Mouse (Mus musculus): ENCODE measurements around the gene Yif1a. TPM values are rescaled to one million over a fixed set of nuclear protein-coding genes. Genes with fewer than 3 reads are reported as not detected.

Gene Yif1a
- polyA plus RNA-seq, 3 experiments from 2014 or later, result 45.7 to 65.4 (median 46.2) TPM

DNA sequence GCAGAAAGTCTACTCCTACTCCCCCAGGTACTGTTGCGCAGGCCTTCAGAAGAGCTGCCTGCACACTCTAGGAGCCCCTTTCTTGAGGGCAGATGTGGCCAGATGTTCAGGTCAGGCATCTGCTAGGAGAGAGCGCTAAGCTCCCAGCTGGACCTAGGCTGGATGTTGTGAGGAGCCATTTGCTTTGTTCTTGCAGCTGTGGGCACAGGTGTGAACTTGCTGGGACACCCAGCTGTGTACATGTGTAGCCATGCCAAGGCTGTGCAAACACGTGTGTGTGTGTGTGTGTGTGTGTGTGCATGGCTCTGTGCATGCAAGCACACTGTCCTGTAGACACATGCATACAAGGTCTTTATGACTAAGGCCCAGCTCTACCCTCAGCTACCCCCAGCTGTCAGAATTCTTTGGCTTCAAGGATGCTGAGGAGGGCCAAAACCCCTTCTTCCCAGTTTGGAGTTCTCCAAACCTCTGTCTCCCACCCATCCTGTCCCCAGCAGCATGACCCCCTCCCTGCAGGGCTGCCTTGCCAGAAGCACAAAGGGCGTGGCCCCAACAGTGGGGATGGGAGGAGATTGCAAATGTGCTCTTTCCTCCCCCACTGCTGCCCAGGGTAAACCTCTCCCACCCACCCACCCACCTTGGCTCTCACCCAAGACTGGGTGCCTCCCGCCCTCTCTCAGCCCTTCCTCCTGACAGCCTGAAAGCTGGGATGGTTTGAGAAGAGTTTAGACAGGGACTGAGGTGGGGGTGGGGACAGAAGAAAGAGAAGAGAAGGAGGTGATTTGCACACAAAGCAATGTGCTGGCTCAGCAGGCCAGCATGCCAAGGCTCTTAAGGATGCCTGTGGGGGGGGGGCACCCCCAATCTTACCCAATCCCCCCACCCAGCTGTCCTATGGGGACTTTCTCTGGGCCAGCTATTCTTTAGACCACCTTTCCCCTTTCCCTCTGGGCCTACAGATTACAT lies 27.7 kb upstream of the Yif1a start:
- no peak for ATAC-seq

DNA sequence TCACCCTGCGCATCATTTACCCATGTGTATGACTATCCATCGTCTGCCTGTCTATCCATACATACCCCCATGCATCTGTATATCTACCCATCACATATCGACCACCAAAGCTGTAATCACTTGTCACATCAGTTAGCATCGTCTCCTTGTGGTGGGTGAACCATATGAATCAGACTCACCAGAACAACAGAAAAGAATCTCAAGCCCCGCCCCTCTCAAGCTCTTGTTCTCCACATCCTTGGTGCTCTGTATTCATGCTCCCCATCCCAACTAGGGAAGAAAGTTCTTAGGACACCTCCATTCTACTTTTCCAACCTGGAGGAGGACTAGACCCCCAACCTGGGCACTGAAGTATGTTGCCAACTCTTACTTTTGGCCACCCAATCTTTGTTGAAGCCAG lies 26.3 kb upstream of the Yif1a start:
- no peak for ATAC-seq

DNA sequence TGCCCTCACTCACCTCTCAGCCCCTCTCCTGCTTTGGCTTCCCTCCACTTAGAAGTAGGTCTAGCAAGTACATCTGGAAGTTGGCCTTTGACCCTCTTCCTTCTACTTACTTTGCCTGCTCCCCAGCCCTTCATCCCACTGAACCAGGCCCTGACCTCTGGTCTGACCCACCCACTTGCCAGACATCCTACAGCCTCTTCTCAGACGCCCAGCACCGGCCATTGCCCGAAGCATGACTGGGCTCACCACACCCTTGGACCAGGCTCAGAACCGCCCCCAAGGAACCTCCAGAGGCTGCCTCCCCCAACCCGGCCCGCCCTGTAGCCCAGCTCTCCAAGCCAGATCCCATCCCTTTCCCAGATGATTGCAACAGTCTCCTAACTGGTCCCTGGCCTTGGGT lies 25.9 kb upstream of the Yif1a start:
- no peak for ATAC-seq

DNA sequence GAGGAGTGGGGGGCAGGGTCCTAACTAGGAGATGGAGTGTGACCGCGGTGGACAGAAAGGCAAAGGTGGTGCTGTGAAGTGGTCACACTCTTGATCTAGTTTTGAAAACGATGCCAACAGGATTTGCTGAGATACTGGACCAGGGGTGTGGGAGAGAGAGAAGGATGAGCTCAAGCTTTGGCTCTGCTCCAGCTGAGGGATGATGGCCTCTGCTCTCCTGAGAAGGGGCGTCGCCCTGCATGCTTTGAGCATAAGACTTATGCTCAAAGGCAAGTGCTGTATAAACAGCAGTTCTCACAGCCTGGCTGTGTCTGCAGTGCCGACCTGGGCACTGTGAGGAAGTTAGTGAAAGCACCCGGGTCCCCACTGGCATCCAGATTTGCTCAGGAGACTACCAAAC lies 23.2 kb upstream of the Yif1a start:
- no peak for ATAC-seq

DNA sequence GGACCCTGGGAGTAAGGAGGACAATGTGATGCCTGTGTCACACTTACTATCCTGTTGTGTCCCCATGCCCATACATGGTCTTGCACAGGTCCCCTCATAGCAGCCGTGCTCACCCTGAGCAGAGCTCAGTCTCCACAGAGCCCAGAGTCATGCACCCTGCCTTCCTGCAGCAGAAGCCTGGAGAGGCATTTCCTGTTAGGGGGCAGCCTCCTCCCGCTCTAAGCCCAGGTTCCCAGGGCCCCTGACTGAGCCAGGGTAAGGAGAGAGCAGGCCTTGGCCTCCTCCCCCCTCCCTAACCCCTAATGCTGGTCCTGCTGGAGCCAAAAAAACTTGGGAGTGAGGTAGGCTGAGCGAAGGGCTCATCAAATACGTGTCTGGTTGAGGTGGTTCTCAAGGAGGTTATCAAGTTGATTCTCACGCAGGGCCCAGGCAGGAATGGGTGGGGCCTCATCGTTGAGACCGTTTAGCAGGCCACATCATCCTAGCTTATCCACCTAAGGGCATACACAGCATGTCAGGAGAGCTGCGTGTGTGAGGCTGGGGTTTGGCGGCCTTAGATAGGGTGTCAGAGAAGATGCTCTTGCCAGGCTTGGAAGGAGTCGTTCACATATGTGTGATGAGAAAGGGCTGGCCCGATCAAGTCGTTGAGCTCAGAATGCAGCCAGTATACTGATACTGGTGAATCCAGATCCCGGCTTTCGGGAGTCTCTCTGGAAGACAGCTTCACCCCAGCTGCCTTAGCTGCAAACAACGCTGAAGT lies 21.1 kb upstream of the Yif1a start:
- no peak for ATAC-seq

DNA sequence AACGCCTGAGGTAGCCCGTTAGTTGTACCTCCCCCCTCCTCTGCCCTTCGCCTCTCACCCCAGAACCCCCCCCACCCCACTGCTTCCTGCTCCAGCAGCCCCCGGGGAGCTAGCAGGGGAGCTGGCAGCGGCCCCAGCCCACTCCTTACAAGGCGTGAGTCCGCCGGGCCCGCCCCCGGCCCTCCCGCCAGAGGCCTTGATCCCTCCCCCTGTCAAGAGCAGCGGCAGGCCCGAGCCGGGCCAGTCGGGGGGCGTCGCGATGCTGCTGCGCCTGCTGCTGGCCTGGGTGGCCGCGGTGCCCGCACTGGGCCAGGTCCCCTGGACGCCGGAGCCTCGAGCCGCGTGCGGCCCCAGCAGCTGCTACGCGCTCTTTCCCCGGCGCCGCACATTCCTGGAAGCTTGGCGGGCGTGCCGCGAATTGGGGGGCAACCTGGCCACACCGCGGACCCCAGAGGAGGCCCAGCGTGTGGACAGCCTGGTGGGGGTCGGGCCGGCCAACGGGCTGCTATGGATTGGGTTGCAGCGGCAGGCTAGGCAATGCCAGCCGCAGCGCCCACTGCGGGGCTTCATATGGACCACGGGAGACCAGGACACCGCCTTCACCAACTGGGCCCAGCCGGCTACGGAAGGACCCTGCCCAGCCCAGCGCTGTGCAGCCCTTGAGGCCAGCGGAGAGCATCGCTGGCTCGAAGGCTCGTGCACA lies 20.3 kb upstream of the Yif1a start, which contains the start of gene Cd248:
Cd248 (plus strand) TSS at position 212 of the 703 bp plus-strand sequence.
- no peak for ATAC-seq

DNA sequence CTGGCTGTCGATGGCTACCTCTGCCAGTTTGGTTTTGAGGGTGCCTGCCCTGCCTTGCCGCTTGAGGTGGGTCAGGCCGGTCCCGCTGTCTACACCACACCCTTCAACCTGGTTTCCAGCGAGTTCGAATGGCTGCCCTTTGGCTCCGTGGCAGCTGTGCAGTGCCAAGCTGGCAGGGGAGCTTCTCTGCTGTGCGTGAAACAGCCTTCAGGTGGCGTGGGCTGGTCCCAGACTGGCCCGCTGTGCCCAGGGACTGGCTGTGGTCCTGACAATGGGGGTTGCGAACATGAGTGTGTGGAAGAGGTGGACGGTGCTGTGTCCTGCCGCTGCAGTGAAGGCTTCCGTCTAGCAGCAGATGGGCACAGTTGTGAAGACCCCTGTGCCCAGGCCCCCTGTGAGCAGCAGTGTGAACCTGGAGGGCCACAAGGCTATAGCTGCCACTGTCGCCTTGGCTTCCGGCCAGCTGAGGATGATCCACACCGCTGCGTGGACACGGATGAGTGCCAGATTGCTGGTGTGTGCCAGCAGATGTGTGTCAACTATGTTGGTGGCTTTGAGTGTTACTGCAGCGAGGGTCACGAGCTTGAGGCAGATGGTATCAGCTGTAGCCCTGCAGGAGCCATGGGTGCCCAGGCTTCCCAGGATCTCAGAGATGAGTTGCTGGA lies 19.6 kb upstream of the Yif1a start:
- ATAC-seq, result no peak

DNA sequence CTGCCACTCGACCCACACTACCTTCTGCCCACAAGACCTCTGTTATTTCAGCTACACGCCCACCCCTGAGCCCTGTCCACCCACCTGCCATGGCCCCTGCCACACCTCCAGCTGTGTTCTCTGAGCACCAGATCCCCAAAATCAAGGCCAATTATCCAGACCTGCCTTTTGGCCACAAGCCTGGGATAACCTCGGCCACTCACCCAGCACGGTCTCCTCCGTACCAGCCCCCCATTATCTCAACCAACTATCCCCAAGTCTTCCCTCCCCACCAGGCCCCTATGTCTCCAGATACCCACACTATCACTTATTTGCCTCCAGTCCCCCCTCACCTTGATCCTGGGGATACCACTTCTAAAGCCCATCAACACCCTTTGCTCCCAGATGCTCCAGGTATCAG lies 18.9 kb upstream of the Yif1a start:
- ATAC-seq, result no peak

DNA sequence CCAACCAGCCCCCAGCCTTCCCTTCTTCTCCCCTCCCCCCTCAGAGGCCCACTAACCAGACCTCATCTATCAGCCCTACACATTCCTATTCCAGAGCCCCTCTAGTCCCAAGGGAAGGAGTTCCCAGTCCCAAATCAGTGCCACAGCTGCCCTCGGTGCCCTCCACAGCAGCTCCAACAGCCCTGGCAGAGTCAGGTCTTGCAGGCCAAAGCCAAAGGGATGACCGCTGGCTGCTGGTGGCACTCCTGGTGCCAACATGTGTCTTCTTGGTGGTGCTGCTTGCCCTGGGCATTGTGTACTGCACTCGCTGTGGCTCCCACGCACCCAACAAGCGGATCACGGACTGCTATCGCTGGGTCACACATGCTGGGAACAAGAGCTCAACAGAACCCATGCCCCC lies 18.4 kb upstream of the Yif1a start:
- no peak for ATAC-seq

DNA sequence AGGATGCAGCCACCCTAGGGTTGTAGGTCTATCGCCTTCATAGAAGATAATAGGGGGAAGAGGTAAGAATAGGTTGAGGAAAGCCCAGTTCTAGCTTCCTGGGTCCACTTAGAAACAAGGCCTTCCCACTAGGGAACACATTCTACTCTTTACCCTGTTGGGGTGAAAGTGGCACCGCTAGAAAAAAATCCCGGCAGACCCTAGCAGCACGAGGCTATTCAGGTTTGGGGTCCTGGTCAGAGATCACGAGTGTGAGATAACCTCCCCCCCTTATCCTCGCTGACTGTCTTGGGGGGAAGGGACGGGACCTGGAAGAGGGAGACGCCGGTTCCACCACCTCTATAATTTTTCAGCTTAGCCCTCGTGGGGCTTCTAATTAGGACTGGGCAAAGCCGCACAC lies 17.3 kb upstream of the Yif1a start:
- no peak for ATAC-seq

DNA sequence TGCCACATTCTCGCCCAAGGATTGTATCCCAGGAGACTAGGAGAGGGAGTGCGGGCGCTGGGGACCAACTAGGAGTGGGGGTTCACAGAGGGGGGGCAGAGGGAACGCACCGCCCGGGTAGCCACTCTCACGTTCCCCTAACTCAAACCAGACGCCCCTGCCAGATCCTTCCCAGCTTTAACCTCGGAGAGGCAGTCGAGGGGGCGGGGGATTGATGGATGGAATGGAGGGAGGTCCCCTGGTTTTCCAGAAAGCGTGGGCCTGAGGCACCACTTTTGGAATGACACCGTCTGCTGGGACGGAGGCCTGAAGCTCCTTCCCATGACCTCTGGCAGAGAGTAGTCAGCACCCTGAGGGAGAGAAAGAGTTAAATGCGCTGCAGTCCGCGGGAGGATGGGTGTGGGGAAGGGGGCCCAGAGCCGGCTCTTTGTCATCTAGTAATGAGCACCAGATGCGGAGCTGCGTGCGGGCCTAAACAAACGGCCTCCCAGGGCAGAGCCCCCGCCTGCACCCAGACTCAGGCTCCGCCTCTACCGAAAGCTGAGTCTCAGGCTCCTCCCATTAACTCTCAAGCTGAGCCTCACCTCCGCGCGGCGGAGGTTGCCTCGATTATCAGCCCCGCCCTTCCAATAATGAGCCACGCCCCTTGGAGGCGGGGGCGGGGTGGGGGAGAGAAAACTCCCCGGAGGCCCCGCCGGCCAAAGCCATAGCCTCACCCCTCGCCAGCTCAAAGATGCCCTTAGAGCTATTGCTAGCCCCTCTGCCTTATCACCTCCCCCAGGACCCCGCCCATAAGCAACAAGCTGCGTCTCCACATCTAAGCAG lies 16.6 kb upstream of the Yif1a start:
- ATAC-seq, result peak; percentile 86

DNA sequence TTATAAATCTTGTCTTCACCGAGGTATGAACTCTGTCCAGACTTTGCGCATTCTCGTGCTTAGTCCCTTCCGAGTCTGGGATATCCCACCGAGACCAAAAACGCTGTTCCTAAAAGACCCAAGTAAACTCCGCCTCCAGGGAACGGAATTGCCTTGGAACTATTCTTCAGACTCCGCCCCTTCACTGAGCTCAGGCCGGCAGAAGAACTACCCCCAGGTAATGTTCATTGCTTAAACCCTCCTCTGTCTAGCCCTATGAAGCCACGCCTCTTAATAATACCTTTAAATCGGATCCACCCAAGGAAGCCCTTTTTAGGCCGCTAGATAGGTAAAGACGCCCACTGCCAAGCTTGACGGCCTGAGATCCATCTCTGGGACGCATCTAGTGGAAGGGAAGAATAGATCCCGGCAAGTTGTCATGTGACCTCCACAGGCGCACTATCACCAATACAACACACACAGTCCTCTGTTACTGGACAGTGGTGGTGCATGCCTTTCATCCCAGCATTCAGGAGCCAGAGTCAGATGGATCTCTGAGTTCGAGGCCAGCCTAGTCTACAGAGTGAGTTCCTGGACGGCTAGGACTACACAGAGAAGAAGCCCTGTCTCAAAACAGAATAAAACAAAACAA lies 15.8 kb upstream of the Yif1a start:
- no peak for ATAC-seq

DNA sequence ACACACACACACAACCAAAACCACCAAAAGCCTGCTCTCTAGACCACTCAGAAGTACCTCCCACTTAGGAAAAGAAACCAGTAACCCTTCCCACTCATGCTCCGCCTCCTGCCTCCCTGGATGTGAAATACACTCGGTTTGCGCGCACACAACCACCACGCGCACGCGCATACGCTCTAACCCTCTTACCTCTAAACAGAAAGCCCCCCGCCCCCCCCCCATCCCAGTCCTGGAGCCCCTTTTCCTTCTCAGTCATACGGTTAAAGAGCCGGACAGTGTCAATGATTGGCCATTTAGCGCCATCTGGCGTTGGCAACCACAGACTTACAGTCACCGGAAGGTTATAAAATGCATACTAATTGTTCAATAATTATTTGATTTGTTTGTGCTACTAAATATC lies 15.3 kb upstream of the Yif1a start:
- no peak for ATAC-seq

DNA sequence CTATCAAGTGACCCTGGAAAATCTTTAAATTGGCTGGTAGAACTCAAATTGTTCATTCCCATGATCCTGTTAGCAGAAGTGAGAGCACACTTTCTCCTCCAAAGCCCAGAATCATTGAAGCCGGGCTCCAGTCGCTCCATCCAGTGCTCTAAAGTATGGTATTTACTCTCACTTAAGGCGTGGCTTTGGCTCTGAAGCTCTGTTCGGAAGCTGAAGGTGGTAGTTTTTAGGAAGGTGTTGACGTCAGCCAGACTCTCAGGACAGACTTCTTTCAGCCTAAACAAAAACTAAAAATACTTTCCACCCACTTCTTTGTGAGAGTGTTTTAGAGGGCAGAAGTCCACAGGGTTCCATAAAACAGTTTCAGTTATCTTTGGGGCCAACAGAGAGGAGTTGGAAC lies 14.8 kb upstream of the Yif1a start:
- no peak for ATAC-seq

DNA sequence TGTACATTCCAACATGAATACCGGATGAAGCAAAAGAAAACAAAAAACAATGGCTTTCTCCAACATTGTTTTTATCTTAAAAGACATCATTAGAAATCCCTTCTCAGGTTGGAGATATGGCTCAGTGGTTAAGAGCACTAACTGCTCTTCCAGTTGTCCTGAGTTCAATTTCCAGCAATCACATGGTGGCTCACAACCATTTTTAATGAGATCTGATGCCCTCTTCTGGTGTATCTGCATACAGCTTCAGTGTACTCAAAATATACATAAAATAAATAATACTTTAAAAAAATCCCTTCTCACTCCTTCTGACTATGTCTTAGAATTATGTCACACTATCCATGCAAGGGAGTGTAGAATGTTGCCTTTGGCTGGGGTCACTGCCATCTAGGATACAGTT lies 9.1 kb upstream of the Yif1a start:
- ATAC-seq, result no peak

DNA sequence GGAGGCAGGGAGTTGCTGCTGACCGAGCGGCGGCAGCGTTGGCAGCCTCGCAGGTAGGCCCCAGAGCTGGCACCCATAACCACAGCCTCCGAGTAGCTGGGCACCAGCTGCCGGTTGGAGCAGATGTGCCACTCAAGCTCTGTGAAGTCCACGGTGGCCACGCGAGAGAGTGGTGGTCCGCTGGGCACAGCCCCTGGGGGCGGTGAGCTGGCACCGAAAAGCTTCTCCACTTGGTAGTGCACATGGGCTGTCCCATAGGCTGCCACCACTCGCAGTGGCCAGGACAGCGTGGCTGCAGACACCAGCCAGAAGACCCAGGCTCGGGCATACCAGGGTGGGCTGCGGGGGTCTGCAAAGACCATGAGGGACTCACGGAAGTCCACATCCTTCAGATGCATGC lies 6.3 kb upstream of the Yif1a start:
- no peak for ATAC-seq

DNA sequence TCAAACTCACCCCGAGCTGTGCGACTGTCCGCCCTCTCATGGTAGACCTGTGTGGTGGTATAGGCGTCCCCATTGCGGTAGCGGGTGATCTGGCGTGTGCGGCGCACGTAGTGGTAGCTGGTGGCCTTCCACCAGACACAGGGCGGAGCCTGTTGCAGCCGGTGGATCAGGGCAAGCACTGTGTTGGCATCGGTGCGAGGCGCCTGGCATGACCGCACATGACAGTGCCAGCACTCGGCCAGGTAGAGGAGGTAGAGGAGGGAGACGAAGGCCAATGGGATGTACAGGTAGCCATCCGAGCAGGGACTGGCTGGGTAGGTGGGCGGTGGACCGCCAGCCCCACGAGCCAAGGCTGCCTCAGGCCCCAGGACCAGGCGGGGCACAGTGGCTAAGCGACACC lies 5.7 kb upstream of the Yif1a start:
- ATAC-seq, result no peak

DNA sequence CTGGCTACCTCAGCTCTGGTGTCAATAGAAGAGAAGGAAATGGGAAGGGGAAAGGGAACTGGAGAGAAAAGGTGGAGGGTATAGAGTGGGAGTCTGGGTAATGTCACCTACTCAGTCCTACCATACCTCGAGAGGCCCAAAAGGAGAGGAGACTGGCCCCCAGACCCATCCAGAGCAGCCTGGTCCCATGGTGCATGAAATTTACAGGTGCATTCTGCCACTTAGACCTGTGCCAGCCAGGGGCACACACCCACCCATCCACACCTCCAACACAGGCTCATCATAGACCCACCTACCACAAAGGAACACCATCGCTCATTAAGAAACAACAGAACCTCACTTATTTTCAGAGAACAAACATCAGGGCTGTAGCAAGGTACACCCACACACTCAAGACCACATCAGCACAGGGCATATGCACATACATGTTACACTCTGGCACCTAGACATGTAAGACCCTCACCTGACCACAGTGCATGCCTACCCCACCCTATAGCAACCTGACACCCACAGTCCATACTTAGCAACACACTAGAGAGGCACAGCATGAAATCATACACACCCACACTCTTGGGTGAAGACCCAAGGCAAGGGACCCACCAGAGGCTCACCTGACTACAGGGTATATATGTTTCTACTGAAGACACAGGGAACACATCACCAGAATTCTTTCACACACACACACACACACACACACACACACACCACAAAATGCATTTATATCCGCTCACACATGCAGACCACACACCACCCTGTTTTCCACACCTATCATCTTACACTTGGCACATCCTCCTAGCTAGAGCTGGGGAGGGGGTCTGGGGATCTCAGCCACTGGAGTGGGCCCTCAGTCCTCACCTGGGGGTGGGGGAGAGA lies 4.1 kb upstream of the Yif1a start:
- ATAC-seq, result no peak

DNA sequence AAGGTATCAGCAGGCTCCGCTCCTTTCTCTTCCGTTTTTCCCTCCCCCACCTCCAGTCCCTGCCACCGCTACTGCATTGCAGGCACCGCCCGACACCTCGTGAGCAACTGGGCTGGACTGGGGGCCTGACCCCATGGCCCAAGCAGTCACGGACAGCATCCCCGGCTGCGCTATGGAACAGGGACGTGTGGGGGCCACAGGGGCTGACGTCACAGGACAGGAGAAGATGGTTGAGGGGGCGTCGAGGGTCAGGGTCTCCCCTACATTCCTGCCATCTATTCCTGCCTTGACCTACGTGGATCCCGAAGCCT lies 3.5 kb upstream of the Yif1a start:
- ATAC-seq, result no peak

DNA sequence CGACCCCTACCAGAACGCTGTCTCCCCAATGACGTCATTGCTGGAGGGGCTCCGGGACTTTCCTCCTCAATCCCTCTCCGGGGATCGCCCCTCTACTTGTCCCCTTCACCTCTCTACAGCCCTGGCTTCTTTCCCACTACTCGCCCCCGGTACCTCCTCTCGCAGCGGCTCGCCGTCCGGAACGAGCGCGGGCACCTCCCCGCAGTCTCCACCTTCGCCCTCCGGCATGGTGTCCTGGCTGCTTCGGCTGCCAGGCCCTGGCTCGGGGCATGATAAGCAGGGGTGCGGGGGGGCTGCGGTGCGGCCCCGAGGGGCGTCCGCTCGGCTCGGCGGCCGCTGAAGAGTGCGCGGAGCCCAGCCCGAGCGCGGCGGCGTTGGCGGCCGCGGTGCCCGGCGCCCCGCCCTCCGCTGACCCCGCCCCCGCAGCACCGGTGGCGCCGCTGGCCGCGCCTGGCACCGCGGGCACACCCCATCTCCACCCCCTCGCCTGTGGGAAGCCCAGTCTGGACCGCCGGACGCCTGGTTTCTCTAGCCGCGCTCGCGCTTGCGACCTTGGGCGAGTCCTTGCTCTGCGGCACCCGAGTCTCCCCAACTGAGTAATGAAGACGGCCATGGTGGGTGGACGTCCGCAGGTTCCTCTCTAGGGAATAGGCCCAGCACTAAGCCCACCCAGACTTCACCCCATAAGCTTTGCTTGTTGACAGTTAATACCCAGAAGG lies 3.0 kb upstream of the Yif1a start, which contains the start of gene Tmem151a:
Tmem151a (minus strand) TSS at position 387 of the 719 bp plus-strand sequence.
- no peak for ATAC-seq

Measured in inflammation-experienced regulatory T-cells, adult 6 months (primary cell).